Mouse (Mus musculus) myocyte (in vitro differentiated cells): ENCODE data around the gene Krtap12-1. TPM values are rescaled to one million over a fixed set of nuclear protein-coding genes. Genes with fewer than 3 reads are reported as not detected.

Source experiments
- H3K27me3 ChIP-seq: one replicate; pipeline ENCODE4 v1.6.1; 2011; ENCODE audit not compliant: control insufficient read depth, insufficient read depth, insufficient read length
- H3K36me3 ChIP-seq: one replicate; pipeline ENCODE4 v1.6.1; 2011; ENCODE audit not compliant: control insufficient read depth, insufficient read depth
- H3K4me2 ChIP-seq: one replicate; pipeline ENCODE4 v1.6.1; 2011; ENCODE audit warnings: low read depth, control low read depth
- H3K4me3 ChIP-seq: one replicate; pipeline ENCODE4 v1.5.1; 2011; ENCODE audit warnings: mild to moderate bottlenecking, control low read depth, moderate library complexity
- H3K79me2 ChIP-seq: one replicate; pipeline ENCODE4 v1.6.1; 2011; ENCODE audit not compliant: control insufficient read depth, insufficient read depth
- H3ac ChIP-seq: one replicate; pipeline ENCODE4 v1.6.1; 2011; ENCODE audit not compliant: control insufficient read depth, insufficient read length
- CEBPB ChIP-seq: IDR thresholded peaks from 2 replicates; pipeline ENCODE4 v1.6.1; 2011; ENCODE audit warnings: mild to moderate bottlenecking, moderate library complexity; ENCODE audit not compliant: poor library complexity, insufficient read depth, severe bottlenecking
- MYOD1 ChIP-seq, 3 experiments: IDR thresholded peaks; one replicate each; pipeline ENCODE4 v1.6.1; 2011; ENCODE audit warnings: control low read depth in 2 of 3, low read depth in 2 of 3, mild to moderate bottlenecking in 2 of 3, moderate library complexity in 1 of 3; ENCODE audit not compliant: insufficient read length in 2 of 3, control insufficient read depth in 1 of 3
- MYOG ChIP-seq, 3 experiments: IDR thresholded peaks; one replicate each; pipeline ENCODE4 v1.6.1; 2011; ENCODE audit warnings: control low read depth in 2 of 3, low read depth in 2 of 3, mild to moderate bottlenecking in 2 of 3; ENCODE audit not compliant: insufficient read length in 2 of 3, control insufficient read depth in 1 of 3, insufficient read depth in 1 of 3
- SRF ChIP-seq: IDR thresholded peaks from one replicate; pipeline ENCODE4 v1.6.1; 2011; ENCODE audit warnings: low read depth; ENCODE audit not compliant: control insufficient read depth, insufficient read length
- TCF12 ChIP-seq: IDR thresholded peaks from one replicate; pipeline ENCODE4 v1.6.1; 2011; ENCODE audit warnings: mild to moderate bottlenecking, control low read depth; ENCODE audit not compliant: poor library complexity, insufficient read depth, severe bottlenecking
- polyA plus RNA-seq: library from polyadenylated mRNA; unstranded; fragments of >200 nt; fragmentation: generic; extraction: Trizol; gene quantifications from one replicate; pipeline ENCODE4 v1.2.1, GENCODE M21; 2012; ENCODE audit warnings: missing spikeins

The Krtap12-1 gene
- polyA plus RNA-seq, 1 experiment, result not detected

DNA sequence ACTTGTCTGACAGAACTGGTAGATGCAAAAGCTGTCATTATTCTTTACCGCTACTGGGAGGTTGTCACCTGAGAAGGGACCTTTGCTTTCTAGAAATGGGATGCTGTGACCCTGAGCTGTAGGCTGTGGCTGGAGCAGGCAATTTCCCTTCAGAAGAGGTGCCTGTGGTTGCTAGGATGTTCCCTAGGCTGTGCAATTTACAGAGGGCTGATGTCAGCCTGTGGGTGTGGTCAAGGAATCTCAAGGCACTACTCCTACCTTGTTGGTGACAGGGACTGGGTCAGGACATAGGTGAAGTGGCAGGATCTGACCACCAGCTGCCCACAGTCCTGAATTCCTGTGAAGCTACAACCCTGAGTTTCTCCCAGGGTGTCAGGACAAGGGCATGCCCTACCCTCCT lies 49.3 kb downstream of the Krtap12-1 start:
- Histone ChIP-seq H3K4me2 (no peak overlapping the region), H3K36me3 (no peaks in the 10 kb centered on the region), H3K79me2 (no peaks in the 10 kb centered on the region), H3K27me3 (no peaks in the 10 kb centered on the region), H3ac (no peak overlapping the region), H3K4me3 (no peak overlapping the region)
- TF ChIP-seq MYOG (IDR thresholded peaks at IDR 0.05; ENCODE audit: control insufficient read depth in 1 of 3, insufficient read depth in 1 of 3, insufficient read length in 2 of 3, low read depth in 2 of 3) (no peak), SRF (no peak), TCF12 (no peak), CEBPB (no peak), MYOD1 (IDR thresholded peaks at IDR 0.05; ENCODE audit: control insufficient read depth in 1 of 3, insufficient read length in 2 of 3, low read depth in 2 of 3) (no peak)

Other genes starting within 250 kb of the Krtap12-1 start
- 34.4 TPM for gene Fam207a, start 204.8 kb upstream of the Krtap12-1 start, polyA plus RNA-seq
- gene Itgb2, start 190.3 kb upstream of the Krtap12-1 start, polyA plus RNA-seq, result 1.3 TPM
- gene Pttg1ip, start 138.9 kb upstream of the Krtap12-1 start, polyA plus RNA-seq, result 237 TPM
- 127 TPM for gene Sumo3, start 114.5 kb upstream of the Krtap12-1 start, polyA plus RNA-seq
- gene Gm49325, start 114.4 kb upstream of the Krtap12-1 start, polyA plus RNA-seq, result 8.8 TPM
- gene Ube2g2, start 98.3 kb upstream of the Krtap12-1 start, polyA plus RNA-seq, result 181 TPM
- not detected for gene Tspear, start 34.0 kb upstream of the Krtap12-1 start, polyA plus RNA-seq
- gene Gm19402, start 29.8 kb upstream of the Krtap12-1 start, polyA plus RNA-seq, result not detected
- gene Gm9508, start 23.4 kb upstream of the Krtap12-1 start, polyA plus RNA-seq, result not detected
- gene Gm10272, start 14.0 kb upstream of the Krtap12-1 start, polyA plus RNA-seq, result not detected
- not detected for gene Gm10024, start 9.1 kb upstream of the Krtap12-1 start, polyA plus RNA-seq
- not detected for gene Gm10142, start 4.8 kb upstream of the Krtap12-1 start, polyA plus RNA-seq
- not detected for gene Gm10100, start 5.9 kb downstream of the Krtap12-1 start, polyA plus RNA-seq
- not detected for gene Gm18596, start 22.0 kb downstream of the Krtap12-1 start, polyA plus RNA-seq
- gene Gm9736, start 30.8 kb downstream of the Krtap12-1 start, polyA plus RNA-seq, result not detected
- gene Gm3233, start 39.1 kb downstream of the Krtap12-1 start, polyA plus RNA-seq, result not detected
- gene Gm3238, start 50.7 kb downstream of the Krtap12-1 start, polyA plus RNA-seq, result not detected
- not detected for gene Gm7138, start 56.3 kb downstream of the Krtap12-1 start, polyA plus RNA-seq
- not detected for gene Gm3250, start 61.9 kb downstream of the Krtap12-1 start, polyA plus RNA-seq
- not detected for gene Gm7137, start 67.6 kb downstream of the Krtap12-1 start, polyA plus RNA-seq
- not detected for gene Gm9639, start 74.5 kb downstream of the Krtap12-1 start, polyA plus RNA-seq
- not detected for gene Gm19668, start 78.5 kb downstream of the Krtap12-1 start, polyA plus RNA-seq
- not detected for gene Gm9507, start 91.2 kb downstream of the Krtap12-1 start, polyA plus RNA-seq
- gene Gm2696, start 94.1 kb downstream of the Krtap12-1 start, polyA plus RNA-seq, result not detected
- gene Krtap10-4, start 106.5 kb downstream of the Krtap12-1 start, polyA plus RNA-seq, result not detected
- not detected for gene Krtap10-10, start 115.3 kb downstream of the Krtap12-1 start, polyA plus RNA-seq
- gene Gm36176, start 126.2 kb downstream of the Krtap12-1 start, polyA plus RNA-seq, result not detected
- gene Gm10318, start 132.3 kb downstream of the Krtap12-1 start, polyA plus RNA-seq, result not detected
- gene Gm3285, start 141.4 kb downstream of the Krtap12-1 start, polyA plus RNA-seq, result not detected
- gene Lrrc3, start 181.9 kb downstream of the Krtap12-1 start, polyA plus RNA-seq, result 0.01 TPM
- not detected for gene Trpm2, start 250.0 kb downstream of the Krtap12-1 start, polyA plus RNA-seq